Mouse (Mus musculus) brain, embryonic 14.5 days (tissue): ENCODE measurements around the gene Pgp. TPM values are rescaled to one million over a fixed set of nuclear protein-coding genes. Genes with fewer than 3 reads are reported as not detected.

Source experiments
- DNase-seq: peaks from one replicate; pipeline ENCODE4 v3.0.0-alpha.2; 2011; ENCODE audit warnings: low read depth
- CTCF ChIP-seq: fragments of 200-500 bp; IDR thresholded peaks from 2 replicates; pipeline ENCODE4 v1.5.1; 2012; ENCODE audit warnings: inconsistent platforms, mild to moderate bottlenecking, moderate library complexity, borderline replicate concordance; ENCODE audit not compliant: insufficient read depth, insufficient read length; ENCODE audit errors: extremely low read depth
- POLR2A ChIP-seq: fragments of 200-500 bp; IDR thresholded peaks from 2 replicates; pipeline ENCODE4 v1.6.1; 2012; ENCODE audit warnings: mild to moderate bottlenecking, inconsistent platforms, borderline replicate concordance; ENCODE audit not compliant: poor library complexity, insufficient read depth, insufficient read length, severe bottlenecking; ENCODE audit errors: extremely low read depth
- polyA plus RNA-seq: library from polyadenylated mRNA; depleted of rRNA; stranded (reverse); fragments of >200 nt; gene quantifications from 2 replicates; pipeline ENCODE4 v1.2.3, GENCODE M21; 2012

Gene Pgp
- polyA plus RNA-seq, 1 experiment = 49.6 TPM

DNA sequence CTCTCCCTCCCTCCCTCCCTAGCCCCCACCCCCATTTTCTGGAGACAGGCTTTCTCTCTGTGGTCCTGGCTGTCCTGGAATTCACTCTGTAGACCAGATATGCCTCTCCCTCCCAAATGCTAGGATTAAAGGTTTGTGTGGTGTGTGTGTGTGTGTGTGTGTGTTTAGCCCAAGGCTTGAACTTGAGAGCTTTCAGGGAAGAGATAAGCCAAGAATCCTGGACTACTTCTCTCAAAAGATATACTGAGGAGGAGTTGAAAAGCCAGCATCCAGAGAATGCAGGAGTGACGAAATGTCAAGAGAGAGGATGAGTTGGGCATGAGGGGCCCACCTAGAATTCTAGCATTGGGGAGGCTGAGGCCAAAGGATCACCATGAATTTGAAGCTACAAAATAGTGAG lies 7.3 kb upstream of the Pgp start:
- TF ChIP-seq CTCF (no peak), POLR2A (no peak)
- no peak for DNase-seq

DNA sequence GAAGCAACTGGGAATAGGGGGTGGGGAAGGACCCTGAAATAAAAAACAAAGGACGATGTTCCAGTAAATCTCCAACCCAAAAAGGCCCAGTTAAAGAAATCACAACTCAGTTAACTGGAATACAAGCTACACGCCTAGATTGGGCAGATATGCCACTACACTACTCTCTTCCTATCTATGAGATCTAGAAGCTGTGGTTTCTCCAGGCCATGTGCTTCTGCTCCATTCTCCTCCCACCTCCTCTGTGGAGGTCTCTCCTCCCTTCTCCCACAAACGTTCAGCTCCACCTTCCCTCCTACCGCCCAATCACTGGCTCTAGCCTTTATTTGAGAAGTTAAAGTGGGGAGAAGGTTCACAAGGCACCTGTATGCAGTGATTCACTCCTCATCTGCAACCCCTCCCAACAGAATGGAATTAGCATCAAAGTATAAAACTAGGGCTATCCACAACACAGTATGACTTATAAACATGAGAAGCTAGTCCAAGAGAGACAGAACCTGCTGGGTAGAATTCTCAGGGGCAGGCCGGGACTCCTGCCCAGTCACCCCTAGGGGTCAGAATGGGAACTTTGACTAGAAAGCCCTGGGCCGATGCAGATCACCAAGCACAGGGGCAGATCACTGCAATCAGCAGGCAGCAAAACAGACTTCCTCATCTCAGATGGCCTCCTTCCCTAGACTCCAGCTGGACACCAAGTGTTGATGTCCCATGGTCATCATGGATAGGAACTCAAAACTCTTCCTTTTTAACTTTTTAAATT lies 6.6 kb upstream of the Pgp start:
- TF ChIP-seq CTCF (0 out of 2 replicates have a peak, but pooled peaks have one; percentile 2), POLR2A (no peak)
- DNase-seq = no peak

DNA sequence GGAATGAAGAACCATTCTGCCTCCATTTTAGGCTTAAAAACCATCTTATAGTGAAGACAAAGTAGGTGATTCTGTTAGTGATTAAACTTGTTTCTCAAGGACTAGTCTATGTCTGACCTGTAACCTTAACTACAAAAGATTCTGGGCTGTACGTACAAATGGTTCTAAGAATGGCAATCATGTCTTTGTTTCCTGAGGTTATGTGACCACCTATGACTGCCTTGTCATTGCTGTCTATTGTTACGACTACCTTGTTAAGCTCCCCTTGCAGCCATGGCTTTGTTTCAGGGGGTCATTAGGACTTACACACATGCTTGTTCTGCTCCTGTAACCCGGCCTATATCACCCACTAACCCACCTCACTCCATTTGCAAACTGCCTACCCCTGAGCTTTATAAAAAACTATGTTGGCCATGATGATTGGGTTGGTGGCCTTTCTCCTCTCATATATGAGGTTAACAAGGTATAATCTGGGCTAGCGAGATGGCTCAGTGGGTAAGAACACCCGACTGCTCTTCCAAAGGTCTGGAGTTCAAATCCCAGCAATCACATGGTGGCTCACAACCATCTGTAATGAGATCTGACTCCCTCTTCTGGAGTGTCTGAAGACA lies 1.5 kb upstream of the Pgp start:
- no peak for DNase-seq
- TF ChIP-seq CTCF = no peak
- TF ChIP-seq POLR2A = no peak

DNA sequence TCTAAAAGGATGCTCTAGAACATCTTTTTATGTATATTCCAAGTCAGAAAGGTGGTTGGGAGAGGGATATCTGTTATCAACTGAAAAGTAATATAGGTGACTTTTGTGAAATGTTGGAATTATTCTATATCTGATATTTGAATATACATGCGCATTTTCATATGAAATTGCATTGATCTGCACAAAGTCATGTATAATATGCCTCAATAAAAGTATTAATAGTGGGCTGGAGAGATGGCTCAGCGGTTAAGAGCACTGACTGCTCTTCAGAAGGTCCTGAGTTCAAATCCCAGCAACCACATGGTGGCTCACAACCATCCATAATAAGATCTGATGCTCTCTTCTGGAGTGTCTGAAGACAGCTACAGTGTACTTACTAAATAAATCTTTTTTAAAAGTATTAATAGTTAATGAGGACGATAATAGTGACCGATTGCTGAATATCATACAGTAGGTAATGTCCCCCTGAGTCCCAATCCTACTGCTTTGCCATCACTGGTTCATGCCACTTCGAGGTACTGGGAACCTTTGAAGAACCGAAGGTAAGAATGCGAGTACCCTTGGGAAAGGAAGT lies 769 bp upstream of the Pgp start:
- TF ChIP-seq POLR2A = no peak
- DNase-seq = no peak

DNA sequence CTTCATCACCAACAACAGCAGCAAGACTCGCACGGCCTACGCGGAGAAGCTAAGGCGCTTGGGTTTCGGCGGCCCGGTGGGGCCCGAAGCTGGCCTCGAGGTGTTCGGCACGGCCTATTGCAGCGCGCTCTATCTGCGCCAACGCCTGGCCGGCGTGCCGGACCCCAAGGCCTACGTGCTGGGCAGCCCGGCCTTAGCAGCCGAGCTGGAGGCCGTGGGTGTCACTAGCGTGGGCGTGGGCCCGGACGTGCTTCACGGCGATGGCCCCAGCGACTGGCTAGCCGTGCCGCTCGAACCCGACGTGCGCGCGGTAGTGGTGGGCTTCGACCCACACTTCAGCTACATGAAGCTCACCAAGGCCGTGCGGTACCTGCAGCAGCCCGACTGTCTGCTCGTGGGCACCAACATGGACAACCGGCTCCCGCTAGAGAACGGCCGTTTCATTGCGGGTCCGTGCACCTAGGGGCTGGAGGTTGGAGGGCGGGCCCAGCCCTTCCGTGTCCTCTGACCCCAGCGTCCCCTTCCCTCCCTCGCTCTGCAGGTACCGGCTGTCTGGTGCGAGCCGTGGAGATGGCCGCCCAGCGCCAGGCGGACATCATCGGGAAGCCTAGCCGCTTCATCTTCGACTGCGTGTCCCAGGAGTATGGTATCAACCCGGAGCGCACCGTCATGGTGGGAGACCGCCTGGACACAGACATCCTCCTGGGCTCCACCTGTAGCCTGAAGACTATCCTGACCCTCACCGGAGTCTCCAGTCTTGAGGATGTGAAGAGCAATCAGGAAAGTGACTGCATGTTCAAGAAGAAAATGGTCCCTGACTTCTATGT lies 722 bp downstream of the Pgp start:
- no peak for TF ChIP-seq POLR2A
- TF ChIP-seq CTCF = no peak
- DNase-seq = peak; percentile 30

DNA sequence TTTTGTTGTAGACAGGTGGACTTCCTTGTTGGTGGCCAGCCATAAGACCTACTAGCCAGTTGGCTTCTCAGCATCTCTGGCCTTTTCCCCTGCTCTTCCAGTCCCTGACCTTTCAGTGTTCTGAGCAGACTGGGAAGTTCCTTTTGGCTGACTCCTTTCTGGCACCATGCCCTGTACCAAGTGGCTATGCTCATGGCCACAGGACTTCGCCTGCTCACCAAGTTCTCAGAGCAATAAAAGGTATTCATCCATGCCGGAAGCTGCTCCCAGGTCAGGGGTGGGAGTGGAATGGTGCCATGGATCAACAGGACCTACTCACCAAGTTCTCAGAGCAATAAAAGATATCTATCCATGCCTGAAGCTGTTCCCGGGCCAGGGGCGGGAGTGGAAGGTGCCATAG lies 2.3 kb downstream of the Pgp start:
- DNase-seq = no peak

DNA sequence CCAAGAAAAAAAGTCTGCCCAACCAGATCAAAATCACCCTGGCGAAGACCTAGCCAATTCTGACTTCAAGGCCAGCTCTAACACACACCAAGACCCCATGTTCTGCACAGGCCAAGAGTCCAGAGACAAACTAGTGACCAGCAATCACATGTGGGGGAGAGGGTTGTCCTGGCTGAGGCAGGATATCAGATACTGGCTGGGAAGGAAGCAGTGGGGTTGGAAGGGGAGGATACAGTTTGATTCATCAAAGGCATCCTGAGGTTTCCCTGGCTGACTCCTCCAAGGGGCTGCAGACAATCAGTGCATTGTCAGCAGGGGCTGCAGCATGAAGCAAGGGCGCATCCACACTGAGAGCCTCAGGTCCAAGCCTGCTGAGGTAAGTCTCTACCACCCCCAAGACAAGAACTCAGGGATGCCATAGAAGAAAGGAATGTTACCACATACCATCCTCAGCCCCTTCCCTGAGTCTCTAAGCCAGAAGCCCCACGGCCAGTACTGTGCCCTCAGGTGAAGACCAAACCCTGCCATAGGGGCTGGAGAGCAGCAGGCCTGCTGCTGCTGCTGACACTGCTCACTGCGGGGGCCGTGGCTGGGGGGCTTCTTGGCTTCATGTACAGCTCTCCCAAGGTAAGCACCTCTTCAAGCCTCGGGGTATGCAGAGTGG lies 3.6 kb downstream of the Pgp start, which contains the start of gene Bricd5:
Gene Bricd5, plus strand, starts transcription at position 273 of the 664 bp plus-strand sequence.
- DNase-seq = no peak
- TF ChIP-seq POLR2A = no peak
- TF ChIP-seq CTCF = no peak

More for the DNA sequence above, 2.3 kb downstream of the Pgp start:
- TF ChIP-seq CTCF = no peak
- TF ChIP-seq POLR2A = no peak

GRCm38 (mm10) chr17:24474557-24474956 lies 4.4 kb downstream of the Pgp start:
- TF ChIP-seq CTCF = no peak
- no peak for TF ChIP-seq POLR2A
- no peak for DNase-seq

DNA sequence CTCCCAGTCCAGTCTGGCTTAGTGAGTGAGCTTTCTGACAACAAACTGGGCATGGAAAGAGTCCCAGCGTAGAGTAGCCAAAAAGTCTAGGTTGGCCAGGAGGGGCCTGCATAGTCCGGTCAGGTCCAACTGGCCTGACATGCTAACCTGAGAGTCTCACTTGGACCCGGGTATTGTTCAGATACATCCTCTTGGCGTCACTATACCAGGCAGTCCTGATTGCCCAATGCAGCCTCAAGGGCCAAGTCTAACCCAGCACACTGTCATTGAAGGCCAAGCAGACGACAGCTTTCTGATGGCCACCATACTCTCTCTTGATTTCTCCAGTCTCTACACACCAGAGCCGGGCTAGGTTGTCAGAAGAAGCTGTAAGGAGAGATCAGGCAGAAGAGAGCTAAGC lies 5.4 kb downstream of the Pgp start:
- DNase-seq = no peak
- TF ChIP-seq POLR2A (no peak), CTCF (no peak)

DNA sequence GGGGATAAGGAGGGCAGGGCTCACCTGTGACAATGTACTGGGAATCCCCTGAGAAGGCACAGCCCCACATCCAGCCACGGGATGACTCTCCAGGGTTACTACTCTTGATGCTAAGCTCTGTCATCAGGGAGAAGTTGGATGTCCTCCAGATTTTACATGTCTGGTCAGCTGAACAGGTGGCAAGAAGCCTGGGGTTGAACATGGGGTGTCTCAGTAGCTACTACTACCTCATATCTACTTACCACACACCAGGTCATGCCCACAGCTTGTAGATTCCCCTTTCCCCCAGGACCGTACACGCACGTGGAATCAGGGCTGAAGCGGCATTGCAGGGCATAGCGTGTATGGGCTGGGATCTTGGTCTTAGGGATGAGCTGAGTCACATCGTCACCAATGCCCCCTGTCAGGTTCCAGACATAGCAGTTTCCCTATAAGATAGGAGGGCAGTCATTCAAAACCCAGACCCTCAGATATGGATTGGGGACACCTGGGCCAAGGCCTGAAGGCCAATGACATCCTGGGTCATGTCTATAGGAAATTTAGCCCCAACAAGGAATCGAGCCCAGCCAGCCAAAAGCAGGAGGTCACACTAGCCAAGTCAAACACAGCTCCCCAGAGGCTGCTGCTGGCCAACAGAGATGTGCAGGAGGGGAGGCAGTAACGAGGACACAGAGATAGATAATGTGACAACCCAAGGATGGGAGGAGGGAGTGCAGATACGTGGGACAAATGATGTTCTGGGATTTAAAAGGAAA lies 6.0 kb downstream of the Pgp start:
- TF ChIP-seq POLR2A (no peak), CTCF (no peak)
- DNase-seq = no peak
